Mouse (Mus musculus): ENCODE results near the gene Rab2b. TPM values are rescaled to one million over a fixed set of nuclear protein-coding genes. Genes with fewer than 3 reads are reported as not detected.

The Rab2b gene
- total RNA-seq, 2 experiments from 2014 or later = 34.7 to 35.3 TPM

DNA sequence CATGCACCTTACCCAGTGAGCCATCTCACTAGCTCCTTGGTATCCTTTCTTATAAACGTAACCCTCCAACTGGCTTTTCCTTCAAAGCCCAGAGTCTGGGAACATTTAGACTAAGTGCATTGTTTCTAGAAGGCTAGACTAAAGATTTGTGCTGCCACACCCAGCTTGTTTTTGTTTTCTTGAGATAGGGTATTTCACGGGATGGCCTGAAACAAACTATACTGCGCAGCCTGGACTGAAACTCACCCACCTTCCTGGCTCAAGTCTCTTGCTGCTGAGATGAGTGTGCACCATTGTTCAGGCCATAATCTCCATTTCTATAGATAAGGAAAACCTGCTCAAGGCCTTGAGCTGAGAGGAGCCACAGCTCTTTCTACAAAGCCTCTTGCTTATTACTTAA, 4.8 kb upstream of the Rab2b start:
- no peak for DNase-seq (ENCODE audit: low spot score in 2 of 2)
- intact Hi-C loops (cut with DNase I) = no loop called here

DNA sequence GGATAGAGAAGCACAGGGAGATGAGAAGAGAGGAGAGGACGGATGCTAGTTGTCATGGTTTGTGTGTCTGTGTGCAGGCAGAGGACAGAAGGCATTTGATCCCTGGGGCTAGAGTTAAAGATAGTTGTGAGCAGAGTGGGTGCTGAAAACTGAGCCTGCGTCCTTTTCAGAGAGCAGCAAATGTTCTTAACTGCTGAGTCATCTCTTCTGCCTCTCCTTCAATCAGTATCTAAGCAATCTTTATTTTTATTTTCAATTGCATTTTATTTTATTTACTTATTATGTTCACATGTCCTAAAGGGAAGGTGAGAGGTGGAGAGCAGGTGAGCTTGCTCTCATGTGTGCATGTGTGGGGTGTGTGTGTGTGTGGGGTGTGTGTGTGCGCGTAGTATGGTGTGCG, 4.3 kb upstream of the Rab2b start:
- intact Hi-C loops (cut with DNase I) = no loop called here
- no peak for DNase-seq (ENCODE audit: low spot score in 2 of 2)

DNA sequence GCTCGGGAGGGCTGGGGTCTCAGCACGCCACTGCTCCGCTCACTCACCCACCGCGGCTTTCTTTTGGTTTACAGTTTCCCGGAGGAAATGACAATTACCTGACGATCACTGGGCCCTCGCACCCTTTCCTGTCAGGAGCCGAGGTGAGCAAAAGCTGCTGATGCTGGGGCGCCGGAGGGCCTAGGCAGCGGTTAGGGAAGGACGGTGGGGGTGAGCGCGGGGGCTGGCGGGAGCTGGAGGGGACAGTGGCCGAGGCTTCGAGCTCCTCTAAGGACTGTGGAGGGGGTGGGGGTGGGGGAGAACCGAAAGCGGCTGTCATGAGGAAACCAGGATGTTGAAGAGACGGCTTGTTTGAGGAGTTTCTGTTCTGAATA, 389 bp upstream of the Rab2b start:
- no peak for DNase-seq (ENCODE audit: low spot score in 2 of 2)
- intact Hi-C loops (cut with DNase I) = no loop called here

DNA sequence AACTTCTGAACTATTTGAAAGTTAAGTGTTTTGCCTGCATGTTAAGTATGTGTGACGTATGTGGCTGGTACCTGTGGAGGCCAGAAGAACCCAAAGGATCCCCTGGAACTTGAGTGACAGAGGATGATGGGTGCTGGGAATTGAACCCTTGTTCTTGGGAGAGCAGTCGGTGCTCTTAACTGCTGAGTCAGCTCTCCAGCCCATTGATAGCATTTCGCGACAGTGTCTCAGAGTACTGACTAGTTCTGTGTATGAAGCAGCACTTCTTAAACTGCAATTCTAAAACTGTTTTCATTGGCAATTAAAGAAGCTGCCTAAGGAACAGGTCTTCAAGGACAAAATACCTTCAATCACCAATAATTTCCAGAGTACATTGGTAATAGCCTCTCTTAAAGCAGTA, 2.1 kb downstream of the Rab2b start:
- intact Hi-C loops (cut with DNase I) = no loop called here
- no peak for DNase-seq (ENCODE audit: low spot score in 2 of 2)

DNA sequence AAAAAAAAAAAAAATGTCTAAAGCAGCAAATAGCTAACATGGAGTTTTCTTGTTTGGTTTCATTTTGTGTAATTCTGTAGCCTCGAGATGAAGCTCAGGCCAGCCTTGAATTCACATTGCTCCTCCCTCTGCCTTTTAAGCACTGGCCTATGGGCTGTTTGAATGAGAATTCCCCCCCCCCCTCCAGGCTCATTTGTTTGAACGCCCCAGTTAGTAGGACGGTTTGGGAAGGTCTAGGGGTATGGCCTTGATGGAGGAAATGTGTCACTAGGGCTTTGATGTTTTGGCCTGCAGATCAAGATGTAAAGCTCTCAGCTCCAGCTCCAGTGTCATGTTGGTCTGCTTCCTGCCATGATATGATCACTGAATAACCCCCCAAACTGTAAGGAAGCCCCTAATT, 6.6 kb downstream of the Rab2b start:
- intact Hi-C loops (cut with DNase I) = no loop called here
- no peak for DNase-seq (ENCODE audit: low spot score in 2 of 2)

DNA sequence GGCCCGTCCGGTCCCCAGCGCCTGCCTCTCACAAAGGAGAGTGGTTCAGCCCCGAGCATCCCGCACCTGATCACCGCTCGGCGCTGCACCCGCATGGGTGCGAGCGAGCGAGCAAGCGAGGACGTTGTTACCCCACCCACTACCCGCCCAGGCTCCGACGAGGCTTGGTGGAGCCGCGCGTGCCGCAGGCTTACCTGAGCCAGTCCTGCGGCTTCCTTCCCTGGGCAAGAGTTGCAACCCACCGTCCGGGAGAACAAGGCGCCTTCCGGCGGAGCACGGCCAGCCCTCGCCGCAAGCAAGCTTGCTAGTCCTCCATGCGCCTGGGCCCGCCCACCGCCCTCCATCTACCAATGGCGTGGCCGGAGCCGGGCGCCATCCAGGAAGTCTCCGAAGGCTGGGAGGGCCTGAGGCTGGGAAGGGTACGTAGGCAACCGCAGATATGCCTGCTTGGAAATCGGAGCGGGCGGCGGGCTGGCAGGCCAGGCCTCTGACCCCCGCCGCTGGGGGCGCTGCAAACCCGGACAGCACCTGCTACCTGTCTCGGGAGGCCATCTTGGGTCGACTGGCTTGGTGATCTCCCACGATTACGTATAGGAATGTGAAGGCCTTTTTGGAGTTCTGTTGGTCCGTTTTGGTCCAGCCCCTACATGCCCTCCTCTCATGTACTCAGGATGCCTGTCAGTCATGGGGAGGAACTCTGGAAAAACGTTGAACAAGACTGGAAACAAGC, 21.7 kb downstream of the Rab2b start, which contains the start of gene Chd8:
Gene Chd8 (minus strand): TSS at position 297 of the 730 bp plus-strand sequence.
- DNase-seq (ENCODE audit: low spot score in 2 of 2) = peak; percentile 97 to 98
- intact Hi-C loops (cut with DNase I) = no loop called here

DNA sequence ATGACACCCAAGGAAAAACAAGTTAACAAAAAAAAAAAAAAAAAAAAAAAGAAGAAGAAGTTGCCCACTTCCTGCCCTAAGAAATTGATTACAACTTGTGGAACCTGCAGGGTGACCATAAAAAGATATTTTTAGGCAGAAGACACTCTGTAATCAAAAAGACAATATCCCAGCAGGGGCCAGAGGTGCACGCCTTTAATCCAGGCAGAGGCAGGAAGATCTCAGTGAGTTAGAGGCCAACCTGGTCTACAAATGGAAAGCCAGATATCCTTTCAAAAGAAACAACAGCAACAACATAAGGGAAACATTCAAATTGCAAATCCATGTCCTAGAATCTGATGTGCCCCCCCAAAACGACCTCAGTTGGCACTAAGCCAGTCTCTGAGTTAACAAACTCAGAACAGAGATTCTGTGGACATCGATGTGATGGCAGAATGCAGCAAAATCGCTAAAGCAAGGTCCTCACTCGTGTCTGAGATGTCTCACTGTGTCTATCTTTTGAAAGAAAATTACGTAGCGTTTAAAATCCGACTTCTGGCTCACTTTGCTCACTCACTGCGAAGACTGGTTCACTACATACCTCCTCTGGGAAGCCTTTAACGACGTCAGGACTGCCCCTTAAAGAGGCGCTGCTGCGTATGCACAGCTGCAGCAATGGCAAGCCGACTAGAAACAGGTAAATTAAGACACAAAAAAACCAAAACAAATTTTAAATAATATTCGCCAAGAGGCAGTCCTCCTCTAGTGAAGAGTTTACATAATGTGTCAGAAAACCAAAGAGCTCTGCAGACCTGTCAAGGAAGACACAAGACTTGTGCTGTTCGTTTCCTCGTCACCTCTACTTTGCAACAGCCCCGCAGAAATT, 22.8 kb downstream of the Rab2b start:
- intact Hi-C loops (cut with DNase I) = no loop called here
- DNase-seq (ENCODE audit: low spot score in 2 of 2) = peak in 1 of 2 experiments; percentile 35

DNA sequence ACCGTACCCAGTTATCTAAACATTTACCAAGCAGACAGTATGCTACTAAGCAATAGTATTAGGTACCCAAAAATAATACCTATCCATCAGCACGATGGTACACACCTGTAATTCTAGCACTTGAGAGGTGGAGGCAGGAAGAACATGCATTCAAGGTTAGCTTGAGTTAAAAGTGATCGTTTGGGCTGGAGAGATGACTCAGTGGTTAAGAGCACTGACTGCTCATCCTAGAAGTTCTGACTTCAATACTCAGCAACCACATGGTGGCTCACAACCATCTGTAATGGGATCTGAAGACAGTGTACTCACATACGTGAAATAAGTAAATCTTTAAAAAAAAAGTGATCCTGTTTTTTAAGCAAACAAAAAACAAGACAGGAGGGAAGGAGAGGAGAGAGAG, 33.2 kb downstream of the Rab2b start:
- intact Hi-C loops (cut with DNase I) = no loop called here
- no peak for DNase-seq (ENCODE audit: low spot score in 2 of 2)

DNA sequence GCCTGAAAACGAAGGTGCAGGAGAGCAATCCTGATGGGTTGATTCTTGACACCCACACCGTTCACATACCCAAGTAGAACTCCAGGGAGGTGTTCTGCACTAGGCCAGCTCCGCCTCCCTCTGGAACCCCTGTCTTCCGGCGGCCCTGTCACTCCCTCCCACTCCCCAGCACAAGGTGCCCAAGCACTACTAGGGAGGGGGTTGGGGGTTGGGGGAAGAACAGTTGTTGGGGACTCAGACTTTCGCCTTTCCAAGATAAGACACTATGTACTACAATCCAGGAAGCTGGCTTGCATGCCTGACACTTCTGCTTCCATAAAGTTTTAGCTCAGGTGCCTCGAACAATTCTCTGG, 34.7 kb downstream of the Rab2b start:
- DNase-seq (ENCODE audit: low spot score in 2 of 2) = no peak
- intact Hi-C loops (cut with DNase I) = no loop called here

DNA sequence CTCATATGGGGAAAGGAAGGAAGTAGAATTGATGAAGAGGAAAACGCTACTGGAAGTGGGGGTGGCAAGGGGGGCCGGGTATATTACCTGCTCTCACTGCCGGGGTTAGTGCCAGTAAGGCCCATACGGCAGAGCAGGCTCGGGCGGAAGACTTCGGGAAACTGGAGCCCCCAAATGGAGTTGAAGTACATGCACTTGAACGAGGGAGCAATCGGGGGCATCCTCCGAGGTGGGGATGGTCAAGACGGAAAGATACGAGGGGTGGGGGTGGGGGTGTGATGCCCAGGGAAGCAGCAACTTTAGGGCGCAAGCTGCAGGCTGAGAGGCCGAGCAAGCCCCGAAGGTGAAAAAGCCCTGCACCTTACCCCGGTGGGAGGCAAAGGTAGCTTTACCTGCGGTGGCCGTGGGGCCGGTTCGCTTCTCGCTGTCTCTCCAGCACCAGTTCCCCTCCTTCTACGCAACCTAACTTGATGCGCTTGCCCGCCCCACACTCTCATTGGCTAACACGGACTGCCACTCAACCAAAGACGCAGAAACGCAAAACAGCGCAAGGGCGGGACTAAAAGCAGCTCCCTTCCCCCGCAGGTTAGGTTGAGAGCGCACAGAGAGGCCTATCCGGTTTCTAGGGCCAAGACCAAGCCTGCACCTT, 35.2 kb downstream of the Rab2b start:
- peak; percentile 99 for DNase-seq (ENCODE audit: low spot score in 2 of 2)
- intact Hi-C loops (cut with DNase I) = no loop called here

DNA sequence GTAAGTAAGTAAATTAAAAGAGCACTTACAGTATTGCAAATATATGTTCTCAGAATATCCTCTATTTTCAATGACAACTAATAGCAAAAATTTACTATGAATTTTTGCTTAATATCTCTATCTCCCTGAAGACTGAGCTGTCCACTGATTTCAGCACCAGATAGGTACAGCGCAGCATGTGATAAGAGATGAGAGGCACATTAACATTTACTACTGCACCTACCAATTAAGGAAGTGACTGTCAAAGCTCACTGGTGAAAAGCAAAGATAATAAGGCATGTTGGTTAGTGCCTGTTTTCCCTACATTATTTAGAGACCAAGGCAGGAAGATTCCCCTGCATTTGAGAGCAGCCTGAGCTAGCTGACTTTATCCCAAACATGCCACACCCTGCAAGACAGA, 43.1 kb downstream of the Rab2b start:
- intact Hi-C loops (cut with DNase I) = no loop called here
- DNase-seq (ENCODE audit: low spot score in 2 of 2) = no peak

DNA sequence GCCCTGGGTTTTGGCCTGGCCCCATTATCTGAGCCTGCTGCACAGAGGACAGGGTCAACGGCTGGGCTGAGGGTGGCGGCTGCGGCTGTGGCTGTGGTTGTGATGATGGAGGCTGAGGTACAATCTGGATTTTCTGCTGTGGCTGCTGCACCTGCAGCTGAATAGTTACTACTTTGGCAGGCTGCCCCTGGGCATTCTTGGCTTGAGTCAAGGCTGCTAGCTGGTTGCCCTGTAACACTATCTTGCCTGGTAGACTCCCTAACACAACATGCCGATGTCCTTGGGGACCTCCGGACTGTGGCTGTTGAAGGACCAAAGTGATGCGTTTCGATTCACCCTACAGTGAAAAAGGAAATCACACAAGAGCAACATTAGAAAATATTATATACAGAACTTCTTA, 44.2 kb downstream of the Rab2b start:
- no peak for DNase-seq (ENCODE audit: low spot score in 2 of 2)
- intact Hi-C loops (cut with DNase I) = no loop called here

DNA sequence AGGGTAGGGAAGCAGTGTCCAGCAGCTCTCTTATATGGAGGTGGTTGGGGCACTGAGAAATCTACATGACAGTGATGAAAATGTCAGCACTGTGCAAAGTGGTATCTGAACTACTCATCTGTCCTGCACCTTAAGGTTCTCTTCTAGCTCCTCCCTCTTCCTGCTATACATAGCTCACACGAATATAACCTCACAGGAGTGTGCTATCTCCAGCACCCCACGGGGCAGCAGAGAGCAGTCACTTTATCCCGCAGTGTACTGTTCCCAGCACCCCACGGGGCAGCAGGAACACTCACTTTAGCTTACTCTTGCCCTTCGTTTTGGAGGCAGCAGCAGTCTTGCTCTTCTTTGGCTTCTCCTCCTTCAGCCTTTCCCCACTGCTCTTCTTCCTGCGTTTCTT, 47.1 kb downstream of the Rab2b start:
- intact Hi-C loops (cut with DNase I) = no loop called here
- no peak for DNase-seq (ENCODE audit: low spot score in 2 of 2)

DNA sequence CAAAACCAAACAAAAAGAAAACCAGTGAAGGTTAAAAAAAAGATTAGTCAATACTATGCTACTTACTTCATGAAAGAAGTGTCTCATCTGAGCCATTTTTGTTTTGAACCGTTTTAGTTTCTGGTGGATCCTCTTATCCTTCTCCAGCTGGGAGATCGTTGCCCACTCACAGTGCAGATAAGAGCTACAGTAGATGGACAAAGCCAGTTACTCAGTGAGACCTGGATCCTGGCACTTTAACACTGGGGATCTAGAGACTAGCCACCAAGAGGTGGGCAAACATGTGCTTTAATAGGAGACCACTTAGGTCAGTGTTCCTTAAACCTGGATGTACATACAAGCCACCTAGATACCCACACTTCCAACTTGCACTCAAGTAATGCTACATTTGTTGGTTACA, 53.4 kb downstream of the Rab2b start:
- no peak for DNase-seq (ENCODE audit: low spot score in 2 of 2)
- intact Hi-C loops (cut with DNase I) = no loop called here

DNA sequence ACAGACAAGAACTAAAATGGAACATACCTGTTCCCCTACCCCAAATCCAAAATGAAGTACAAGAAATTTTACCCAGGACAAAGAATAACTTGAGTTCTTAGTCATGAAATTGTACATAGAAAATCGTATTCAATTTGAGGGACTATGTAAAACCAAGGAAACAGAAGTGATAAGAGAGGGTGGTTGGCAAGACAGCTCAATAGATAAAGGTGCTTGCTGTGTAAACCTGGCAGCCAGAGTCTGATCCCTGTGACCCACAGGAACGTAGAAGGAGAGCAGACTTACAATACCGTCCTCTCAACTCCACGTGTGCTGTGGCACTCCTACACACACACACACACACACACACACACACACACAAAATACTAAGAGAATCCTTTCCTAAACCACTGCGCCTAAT, 62.1 kb downstream of the Rab2b start:
- intact Hi-C loops (cut with DNase I) = loop anchor here (5.0 kb wide), 1 partner anchor 70 kb away; no protein-coding TSS in a partner anchor

More for the DNA sequence above, 62.1 kb downstream of the Rab2b start:
- DNase-seq (ENCODE audit: low spot score in 2 of 2) = no peak

Other genes with a start within 250 kb of the Rab2b start
- not detected for gene Olfr221, start 237.1 kb downstream of the Rab2b start, total RNA-seq (2021)
- 100 to 1,000 TPM; 194 to 206 TPM for gene Hnrnpc, start 175.5 kb downstream of the Rab2b start, total RNA-seq (2021)
- gene Rpgrip1, start 168.8 kb downstream of the Rab2b start, total RNA-seq (2021) = 1 to 10 TPM in 1 of 2 experiments, under 1 TPM in 1; 0.88 to 2.2 TPM
- 10 to 100 TPM; 44.7 to 45.6 TPM for gene Supt16, start 82.1 kb downstream of the Rab2b start, total RNA-seq (2021)
- gene Chd8, start 21.8 kb downstream of the Rab2b start, total RNA-seq (2021) = 100 to 1,000 TPM; 107 to 111 TPM
- 10 to 100 TPM; 61.4 to 62.6 TPM for gene Tox4, start 399 bp downstream of the Rab2b start, total RNA-seq (2021)
- gene Mettl3, start 25.6 kb upstream of the Rab2b start, total RNA-seq (2021) = 10 to 100 TPM; 35.2 to 35.3 TPM
- gene Sall2, start 49.2 kb upstream of the Rab2b start, total RNA-seq (2021) = 10 to 100 TPM; 32.7 to 37.1 TPM
- not detected for gene Olfr1513, start 76.9 kb upstream of the Rab2b start, total RNA-seq (2021)
- gene Olfr1512, start 99.6 kb upstream of the Rab2b start, total RNA-seq (2021) = not detected
- gene Olfr1511, start 117.8 kb upstream of the Rab2b start, total RNA-seq (2021) = not detected
- not detected for gene Olfr1510, start 134.8 kb upstream of the Rab2b start, total RNA-seq (2021)
- gene Olfr1509, start 163.4 kb upstream of the Rab2b start, total RNA-seq (2021) = not detected
- not detected for gene Olfr1508, start 187.9 kb upstream of the Rab2b start, total RNA-seq (2021)
- gene Olfr1507, start 216.2 kb upstream of the Rab2b start, total RNA-seq (2021) = not detected

All from left cerebral cortex, postnatal 14 days (tissue).